Mouse (Mus musculus) limb, embryonic 14.5 days (tissue): ENCODE results near the gene Spint2. TPM values are rescaled to one million over a fixed set of nuclear protein-coding genes. Genes with fewer than 3 reads are reported as not detected.
A peak's percentile ranks its signal among the peaks of the same experiment; 100 is the strongest.
"Not testable (repeated sequence)": the region's sequence is repeated elsewhere in the genome, so short reads cannot be mapped to it uniquely, and the experiment has no call there.

ENCODE experiments used
- ATAC-seq: fragments of 200-750 bp; cut with Nextera tagmentation; 2 replicates; pipeline ENCODE4 v1.8.0; 2017; ENCODE audit warnings: low read depth, moderate number of reproducible peaks, moderate TSS enrichment; ENCODE audit not compliant: low FRiP score
- DNase-seq: peaks from one replicate; pipeline ENCODE4 v3.0.0-alpha.2; 2015; ENCODE audit warnings: low spot score
- H3K27ac ChIP-seq: fragments of 300-500 bp; sonication (generic); replicated peaks from 2 replicates; pipeline ENCODE4 v1.5.1; 2014; ENCODE audit warnings: low read depth, mild to moderate bottlenecking, low read length, moderate library complexity, mixed read lengths
- H3K27me3 ChIP-seq: fragments of 300-500 bp; sonication (generic); 2 replicates; pipeline ENCODE4 v1.6.1; 2014; ENCODE audit warnings: low read length, mixed read lengths; ENCODE audit not compliant: control insufficient read depth, insufficient read depth
- H3K36me3 ChIP-seq: fragments of 300-500 bp; sonication (generic); 2 replicates; pipeline ENCODE4 v1.6.1; 2014; ENCODE audit warnings: mild to moderate bottlenecking, low read length, moderate library complexity, mixed read lengths; ENCODE audit not compliant: control insufficient read depth, insufficient read depth
- H3K4me1 ChIP-seq: fragments of 300-500 bp; sonication (generic); 2 replicates; pipeline ENCODE4 v1.6.1; 2014; ENCODE audit warnings: antibody characterized with exemption, low read length, mixed read lengths; ENCODE audit not compliant: control insufficient read depth, insufficient read depth
- H3K4me2 ChIP-seq: fragments of 300-500 bp; sonication (generic); replicated peaks from 2 replicates; pipeline ENCODE4 v1.6.1; 2014; ENCODE audit warnings: low read depth, mild to moderate bottlenecking, low read length, moderate library complexity; ENCODE audit not compliant: severe bottlenecking
- H3K4me3 ChIP-seq: fragments of 300-500 bp; sonication (generic); replicated peaks from 2 replicates; pipeline ENCODE4 v1.5.1; 2014; ENCODE audit warnings: low read length
- H3K9ac ChIP-seq: fragments of 300-500 bp; sonication (generic); 2 replicates; pipeline ENCODE4 v1.6.1; 2014; ENCODE audit warnings: mild to moderate bottlenecking, low read depth, low read length, moderate library complexity; ENCODE audit not compliant: severe bottlenecking
- H3K9me3 ChIP-seq: fragments of 300-500 bp; sonication (generic); 2 replicates; pipeline ENCODE4 v1.6.1; 2016; ENCODE audit warnings: low read length; ENCODE audit not compliant: control insufficient read depth
- POLR2A ChIP-seq: fragments of 200-500 bp; IDR thresholded peaks from 2 replicates; pipeline ENCODE4 v1.8.0; 2012; ENCODE audit warnings: inconsistent platforms, mild to moderate bottlenecking, moderate library complexity, borderline replicate concordance; ENCODE audit not compliant: insufficient read depth, insufficient read length; ENCODE audit errors: extremely low read depth
- WGBS: fragments of 180-500 bp; shearing (Covaris S2); extraction: QIAGEN DNeasy Blood & Tissue Kit; methylation state at CpG from one replicate; pipeline ENCODE4 v1.1.7; 2014; 5-methylcytosine and 5-hydroxymethylcytosine counted together
- polyA plus RNA-seq, 2 experiments: library from polyadenylated mRNA; depleted of rRNA in 1 of 2; stranded (reverse) in 1 of 2; unstranded in 1 of 2; fragments of >200 nt; fragmentation: Nextera tagmentation in 1 of 2; extraction: Ambion mirVana in 1 of 2; gene quantifications; 2 replicates each; pipeline versions ENCODE4 v1.2.1 to v1.2.3; 2012 to 2014

The Spint2 gene
- polyA plus RNA-seq, 2 experiments, result 95.3 to 149 TPM

GRCm38 (mm10) chr7:29246619-29247313, 34.9 kb downstream of the Spint2 start:
- no peak for TF ChIP-seq POLR2A
- H3K4me3 ChIP-seq, result no peak overlapping the region
- no peaks in the 10 kb centered on the region for H3K27me3 ChIP-seq
- no peaks in the 10 kb centered on the region for H3K9me3 ChIP-seq
- peaks cover 3% of the 10 kb centered on the region; the same call in 1 of the 2 replicates for H3K4me1 ChIP-seq
- peaks cover 42% of the 10 kb centered on the region for H3K36me3 ChIP-seq
- H3K9ac ChIP-seq, result no peak overlapping the region
- WGBS, result 85% methylated on average over 21 of the region's 21 CpGs
- no peak overlapping the region for H3K27ac ChIP-seq
- DNase-seq (no peak), ATAC-seq (no peak)
- H3K4me2 ChIP-seq, result no peak overlapping the region

GRCm38 (mm10) chr7:29246015-29246414, 35.7 kb downstream of the Spint2 start:
- Histone ChIP-seq H3K9ac (no peak overlapping the region; the same call in 1 of the 2 replicates), H3K4me2 (no peak overlapping the region), H3K4me3 (no peak overlapping the region), H3K9me3 (no peaks in the 10 kb centered on the region), H3K36me3 (peaks cover 42% of the 10 kb centered on the region), H3K4me1 (peaks cover 3% of the 10 kb centered on the region; the same call in 1 of the 2 replicates), H3K27me3 (no peaks in the 10 kb centered on the region), H3K27ac (no peak overlapping the region)
- ATAC-seq, result no peak
- DNase-seq, result no peak
- 92% methylated on average over 5 of the region's 5 CpGs for WGBS
- no peak for TF ChIP-seq POLR2A

GRCm38 (mm10) chr7:29244732-29245416, 36.8 kb downstream of the Spint2 start:
- Histone ChIP-seq H3K27me3 (no peaks in the 10 kb centered on the region), H3K4me1 (peaks cover 3% of the 10 kb centered on the region; the same call in 1 of the 2 replicates), H3K4me2 (no peak overlapping the region), H3K36me3 (peaks cover 42% of the 10 kb centered on the region), H3K9me3 (no peaks in the 10 kb centered on the region), H3K9ac (no peak overlapping the region), H3K4me3 (no peak overlapping the region), H3K27ac (no peak overlapping the region)
- no peak for TF ChIP-seq POLR2A
- ATAC-seq (no peak), DNase-seq (no peak)
- 81% methylated on average over 7 of the region's 7 CpGs for WGBS

GRCm38 (mm10) chr7:29238019-29238967, 43.4 kb downstream of the Spint2 start, which contains the start of gene Yif1b:
Gene Yif1b (plus strand): TSS chr7:29238329.
- WGBS, result under 1% methylated on average over 60 of the region's 60 CpGs
- peak; percentile 98 for ATAC-seq

GRCm38 (mm10) chr7:29237596-29237995, 44.1 kb downstream of the Spint2 start:
- not testable (repeated sequence) for H3K9me3 ChIP-seq, H3K4me1 ChIP-seq, H3K36me3 ChIP-seq, DNase-seq, H3K27me3 ChIP-seq
- WGBS, result 31% methylated on average over 6 of the region's 6 CpGs
- peak overlapping the region; percentile 63 for H3K4me3 ChIP-seq
- peak overlapping the region; percentile 38; the same call in 1 of the 2 replicates for H3K9ac ChIP-seq
- H3K27ac ChIP-seq, result peak overlapping the region; percentile 86
- H3K4me2 ChIP-seq, result peak overlapping the region; percentile 47
- ATAC-seq, result 0 out of 2 replicates have a peak, but pooled peaks have one; percentile 2

More at GRCm38 (mm10) chr7:29238019-29238967, 43.4 kb downstream of the Spint2 start, which contains the start of gene Yif1b:
- H3K4me3 ChIP-seq, result peak within 1 kb of the TSS; percentile 63
- H3K27ac ChIP-seq, result peak within 1 kb of the TSS; percentile 86
- peak within 1 kb of the TSS; percentile 63 for H3K9ac ChIP-seq
- H3K9me3 ChIP-seq, result no peaks in the 10 kb centered on the region
- DNase-seq, result peak; percentile 99
- peak; percentile 74; the same call in 1 of the 2 replicates for TF ChIP-seq POLR2A
- H3K4me1 ChIP-seq, result peaks cover 9% of the 10 kb centered on the region; the same call in 1 of the 2 replicates
- peaks cover 1% of the 10 kb centered on the region; the same call in 1 of the 2 replicates for H3K27me3 ChIP-seq
- no peaks in the 10 kb centered on the region for H3K36me3 ChIP-seq
- H3K4me2 ChIP-seq, result peak within 1 kb of the TSS; percentile 57
